Mouse (Mus musculus) lung, adult 2 months (tissue): ENCODE data around the gene Gm9817.

Experiments
- CTCF ChIP-seq: fragments of 200-500 bp; IDR thresholded peaks from 2 replicates; pipeline ENCODE4 v1.5.1; 2011; ENCODE audit warnings: mild to moderate bottlenecking, low read length, control low read depth; ENCODE audit not compliant: insufficient read depth
- POLR2A ChIP-seq: fragments of 200-500 bp; IDR thresholded peaks from 2 replicates; pipeline ENCODE4 v1.6.1; 2011; ENCODE audit warnings: low read depth, mild to moderate bottlenecking, control low read depth, low read length, borderline replicate concordance; ENCODE audit errors: extremely low read depth

DNA sequence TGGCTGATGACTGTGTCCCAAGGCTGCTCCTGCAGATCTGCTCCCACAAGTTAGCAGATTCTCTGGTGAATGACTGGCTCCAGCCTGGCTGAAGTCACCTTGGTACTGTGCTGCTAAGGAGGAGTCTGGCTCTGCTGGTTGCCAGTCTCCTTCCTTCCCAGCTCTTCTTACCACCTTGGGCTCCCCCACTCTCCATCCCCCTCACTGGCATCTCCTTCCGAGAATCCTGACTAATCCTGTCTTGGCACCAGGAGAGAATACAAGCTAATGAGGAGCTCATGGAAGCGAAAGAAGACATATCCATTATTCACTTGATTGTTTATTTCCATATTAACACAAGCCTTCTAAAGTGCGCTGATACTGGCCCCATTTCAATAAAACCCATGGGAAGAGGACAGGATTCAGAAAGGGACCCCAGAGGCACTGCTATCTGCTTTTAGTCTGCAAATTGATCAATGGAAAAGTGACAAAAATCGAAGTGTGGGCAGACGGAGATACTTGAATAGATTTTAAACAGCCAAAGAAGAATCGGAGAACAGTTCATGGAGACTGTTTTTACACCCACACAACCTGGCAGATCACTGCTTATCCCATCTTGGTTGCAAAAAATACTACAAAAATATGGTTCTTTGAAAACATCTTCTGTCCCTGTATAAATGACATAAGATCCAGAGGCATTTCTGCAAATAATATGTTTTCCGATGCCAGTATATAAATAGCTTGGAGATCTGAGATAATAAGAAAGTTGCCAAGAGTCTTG lies 29.1 kb upstream of the Gm9817 start:
- no peak for TF ChIP-seq CTCF
- TF ChIP-seq POLR2A, result no peak
